In genomic region chr2:93581271-93581670, GRCm38 (mm10) we compare ENCODE assay signal across 30 mouse cellular contexts. TPM values are rescaled to one million over a fixed set of nuclear protein-coding genes. Genes with fewer than 3 reads are reported as not detected.
DNase-seq lines count a peak whose midpoint lies in the region; ATAC-seq and TF ChIP-seq lines count a peak whose summit lies in the region.
"Had no signal": no experiment of that assay in that cellular context is flagged by ENCODE, and none has a peak within 500 bp of the region (broad histone marks: within the 10 kb centered on the region; RNA-seq: fewer than 3 reads in every experiment).

No protein-coding gene starts in this region.

- intact Hi-C loops in heart, postnatal 14 days (cut with DNase I): no loop called here

- H3K27ac ChIP-seq in testis, adult 2 months (ENCODE audit: control insufficient read depth, insufficient read depth, low read depth, low read length): no peak overlapping the region
- H3K27ac ChIP-seq: embryonic facial prominence, embryonic 13.5 days; embryonic facial prominence, embryonic 15.5 days; forebrain, embryonic 10.5 days; forebrain, embryonic 12.5 days had no signal

- no peak for TF ChIP-seq CTCF in testis, adult 2 months (IDR thresholded peaks at IDR 0.05; ENCODE audit: control insufficient read depth, insufficient read depth, insufficient replicate concordance, low read depth, low read length)

- TF ChIP-seq POLR2A in testis, adult 2 months (IDR thresholded peaks at IDR 0.05; ENCODE audit: control insufficient read depth, low read depth, low read length): no peak

- no peak for ATAC-seq in monocyte, adult 5-6 weeks (replicated peaks; ENCODE audit: insufficient number of reproducible peaks, low FRiP score, low TSS enrichment, poor library complexity, severe bottlenecking)
- ATAC-seq: forebrain, embryonic 14.5 days; forebrain, embryonic 16.5 days had no signal

- no peak for DNase-seq in testis, postnatal 14 days (ENCODE audit: low spot score)
- DNase-seq in ES-CJ7 (ENCODE audit: low read depth, low spot score) (peak; percentile 52), ZHBTc4 (ENCODE audit: low read depth, low spot score) (peak; percentile 29)
- no peak for DNase-seq in heart, postnatal 14 days
- no peak for DNase-seq in cerebellum, postnatal 25 days
- DNase-seq: adrenal gland, adult 2 months; adrenal gland, postnatal 10 days; adrenal gland, postnatal 25 days; cerebellum, adult 11 months; cerebellum, adult 18-20 months; cerebellum, adult 8-10 months; cerebellum, adult 9-11 months; cerebellum, postnatal 14 days had no signal

- H3K4me1 ChIP-seq in testis, adult 2 months (ENCODE audit: control insufficient read depth, insufficient read depth, low read length): peaks cover 6% of the 10 kb centered on the region
- H3K4me1 ChIP-seq: embryonic facial prominence, embryonic 15.5 days; forebrain, embryonic 12.5 days had no signal

- no peaks in the 10 kb centered on the region for H3K36me3 ChIP-seq in testis, adult 2 months (ENCODE audit: control insufficient read depth, insufficient read depth, low read length)
- H3K36me3 ChIP-seq: embryonic facial prominence, embryonic 13.5 days; embryonic facial prominence, embryonic 15.5 days; forebrain, embryonic 10.5 days; forebrain, embryonic 12.5 days had no signal

- H3K4me3 ChIP-seq in testis, adult 2 months (ENCODE audit: control insufficient read depth, low read depth, low read length): peak overlapping the region; percentile 33; the same call in 1 of the 2 replicates
- H3K4me3 ChIP-seq: embryonic facial prominence, embryonic 13.5 days; embryonic facial prominence, embryonic 15.5 days; erythroblast, embryonic 14.5 days; forebrain, embryonic 10.5 days; forebrain, embryonic 12.5 days had no signal

- no peaks in the 10 kb centered on the region for H3K27me3 ChIP-seq in testis, adult 2 months (ENCODE audit: control insufficient read depth, insufficient read depth, low read length)
- H3K27me3 ChIP-seq: embryonic facial prominence, embryonic 13.5 days; embryonic facial prominence, embryonic 15.5 days had no signal

RNA-seq across cellular contexts. Expression of gene Gm10803, which starts 20.9 kb away (rescaled TPM):
- not detected in 2 replicates for polyA plus RNA-seq in testis, adult 2 months (2012; rRNA removed)
- not detected for total RNA-seq in heart, postnatal 14 days (2021)
- total RNA-seq in monocyte, adult 5-6 weeks (2017): not detected in 3 replicates
- total RNA-seq: adrenal gland, adult 2 months; adrenal gland, postnatal 10 days; adrenal gland, postnatal 25 days; adrenal gland, postnatal 4 days; ES-E14; MEL had no signal
- polyA plus RNA-seq: adrenal gland, adult 2 months; brain, embryonic 14.5 days; C2C12; cortical plate, adult 2 months; embryonic facial prominence, embryonic 11.5 days; embryonic facial prominence, embryonic 13.5 days; embryonic facial prominence, embryonic 15.5 days; erythroblast, embryonic 14.5 days; forebrain, embryonic 10.5 days; forebrain, embryonic 12.5 days; forebrain, embryonic 14.5 days; forebrain, embryonic 16.5 days; frontal cortex, adult 2 months had no signal

Comparison
In these comparisons a context has a peak if more than half of its experiments do, and no peak if none do; other contexts are left out.
1. DNase-seq: peak in ES-CJ7 (single experiment) and ZHBTc4 (single experiment); none in testis, postnatal 14 days (single experiment), heart, postnatal 14 days (0 of 2) and cerebellum, postnatal 25 days (0 of 2).